Mouse (Mus musculus) stomach, embryonic 16.5 days (tissue): ENCODE measurements at regions not wholly inside any gene's neighbourhood (a gene's known extent, or its start where the extent isn't known, plus 50 kb on each side); places are given as distances from the start of the nearest gene placed in this dataset. TPM values are rescaled to one million over a fixed set of nuclear protein-coding genes. Genes with fewer than 3 reads are reported as not detected.
"Not testable (repeated sequence)": the region's sequence is repeated elsewhere in the genome, so short reads cannot be mapped to it uniquely, and the experiment has no call there.

Experiments used
- ATAC-seq: fragments of 200-750 bp; cut with Nextera tagmentation; 2 replicates; pipeline ENCODE4 v1.8.0; 2017; ENCODE audit warnings: moderate number of reproducible peaks, moderate TSS enrichment; ENCODE audit not compliant: insufficient read depth, low FRiP score
- H3K27ac ChIP-seq: fragments of 300-500 bp; sonication (generic); 2 replicates; pipeline ENCODE4 v1.5.1; 2014; ENCODE audit warnings: low read length
- H3K27me3 ChIP-seq: fragments of 300-500 bp; sonication (generic); 2 replicates; pipeline ENCODE4 v1.6.1; 2014; ENCODE audit warnings: low read length, control low read depth, mixed read lengths; ENCODE audit not compliant: control insufficient read depth, insufficient read depth
- H3K36me3 ChIP-seq: fragments of 300-500 bp; sonication (generic); 2 replicates; pipeline ENCODE4 v1.6.1; 2014; ENCODE audit warnings: low read length; ENCODE audit not compliant: control insufficient read depth, insufficient read depth
- H3K4me1 ChIP-seq: fragments of 300-500 bp; sonication (generic); 2 replicates; pipeline ENCODE4 v1.6.1; 2014; ENCODE audit warnings: low read length, control low read depth, mixed read lengths; ENCODE audit not compliant: control insufficient read depth, insufficient read depth
- H3K4me2 ChIP-seq: fragments of 300-500 bp; sonication (generic); 2 replicates; pipeline ENCODE4 v1.6.1; 2014; ENCODE audit warnings: low read depth, low read length, mixed read lengths
- H3K4me3 ChIP-seq: fragments of 300-500 bp; sonication (generic); replicated peaks from 2 replicates; pipeline ENCODE4 v1.5.1; 2014; ENCODE audit warnings: mild to moderate bottlenecking, low read length
- H3K9ac ChIP-seq: fragments of 300-500 bp; sonication (generic); 2 replicates; pipeline ENCODE4 v1.6.1; 2014; ENCODE audit warnings: low read length
- H3K9me3 ChIP-seq: fragments of 300-500 bp; sonication (generic); replicated peaks from 2 replicates; pipeline ENCODE4 v1.6.1; 2016; ENCODE audit warnings: low read length, control low read depth; ENCODE audit not compliant: control insufficient read depth
- WGBS: fragments of 180-500 bp; shearing (Covaris S2); extraction: QIAGEN DNeasy Blood & Tissue Kit; methylation state at CpG from one replicate; pipeline ENCODE4 v1.1.7; 2014; 5-methylcytosine and 5-hydroxymethylcytosine counted together
- microRNA-seq: library from miRNA; unstranded; fragments of <30 nt; microRNA quantifications from one replicate; pipeline ENCODE4, GENCODE M21; 2016

GRCm38 (mm10) chr14:96676213-96676612 lies 157.3 kb upstream of the Klhl1 start:
- WGBS: 55% methylated on average over 1 of the region's 1 CpGs
- Histone ChIP-seq H3K27me3 (no peaks in the 10 kb centered on the region), H3K4me1 (no peaks in the 10 kb centered on the region), H3K9me3 (no peaks in the 10 kb centered on the region), H3K4me3 (no peak overlapping the region), H3K36me3 (no peaks in the 10 kb centered on the region), H3K4me2 (no peak overlapping the region), H3K9ac (no peak overlapping the region), H3K27ac (no peak overlapping the region)
- ATAC-seq: no peak

GRCm38 (mm10) chr14:96668635-96669034 lies 149.7 kb upstream of the Klhl1 start:
- Histone ChIP-seq H3K4me1 (no peaks in the 10 kb centered on the region), H3K27me3 (no peaks in the 10 kb centered on the region), H3K9ac (no peak overlapping the region), H3K9me3 (no peaks in the 10 kb centered on the region), H3K27ac (no peak overlapping the region), H3K4me2 (no peak overlapping the region), H3K4me3 (no peak overlapping the region), H3K36me3 (no peaks in the 10 kb centered on the region)
- no peak for ATAC-seq
- WGBS: 76% methylated on average over 2 of the region's 2 CpGs

GRCm38 (mm10) chr14:96656500-96656899 lies 137.6 kb upstream of the Klhl1 start:
- Histone ChIP-seq H3K4me2 (no peak overlapping the region), H3K9me3 (no peaks in the 10 kb centered on the region), H3K36me3 (no peaks in the 10 kb centered on the region), H3K4me3 (no peak overlapping the region), H3K9ac (no peak overlapping the region), H3K4me1 (no peaks in the 10 kb centered on the region), H3K27me3 (no peaks in the 10 kb centered on the region), H3K27ac (no peak overlapping the region)
- ATAC-seq: no peak
- WGBS: 92% methylated on average over 1 of the region's 1 CpGs

- no peak for ATAC-seq
- Histone ChIP-seq H3K27ac (no peak overlapping the region), H3K4me2 (no peak overlapping the region), H3K4me3 (no peak overlapping the region), H3K9ac (no peak overlapping the region), H3K27me3 (no peaks in the 10 kb centered on the region), H3K36me3 (no peaks in the 10 kb centered on the region), H3K4me1 (no peaks in the 10 kb centered on the region), H3K9me3 (no peaks in the 10 kb centered on the region)
- 81% methylated on average over 2 of the region's 2 CpGs for WGBS
These were observed 111.4 kb upstream of the Klhl1 start for GRCm38 (mm10) chr14:96630291-96630690.

GRCm38 (mm10) chr14:96606736-96607135 lies 87.8 kb upstream of the Klhl1 start:
- 76% methylated on average over 4 of the region's 4 CpGs for WGBS

GRCm38 (mm10) chr14:96601092-96601491 lies 82.2 kb upstream of the Klhl1 start:
- not testable (repeated sequence) for H3K4me1 ChIP-seq, H3K27me3 ChIP-seq, H3K9me3 ChIP-seq, H3K4me2 ChIP-seq, ATAC-seq, H3K4me3 ChIP-seq, H3K36me3 ChIP-seq, H3K27ac ChIP-seq, H3K9ac ChIP-seq
- 42% methylated on average over 1 of the region's 1 CpGs for WGBS

More at GRCm38 (mm10) chr14:96606736-96607135, 87.8 kb upstream of the Klhl1 start:
- H3K4me1 ChIP-seq: no peaks in the 10 kb centered on the region
- H3K9ac ChIP-seq: no peak overlapping the region
- no peaks in the 10 kb centered on the region for H3K27me3 ChIP-seq
- H3K27ac ChIP-seq: no peak overlapping the region
- no peak for ATAC-seq
- H3K4me3 ChIP-seq: no peak overlapping the region
- no peak overlapping the region for H3K4me2 ChIP-seq
- no peaks in the 10 kb centered on the region for H3K36me3 ChIP-seq
- H3K9me3 ChIP-seq: no peaks in the 10 kb centered on the region

- H3K9me3 ChIP-seq: no peaks in the 10 kb centered on the region
- H3K36me3 ChIP-seq: no peaks in the 10 kb centered on the region
- H3K9ac ChIP-seq: no peak overlapping the region
- H3K4me1 ChIP-seq: no peaks in the 10 kb centered on the region
- no peak for ATAC-seq
- H3K27ac ChIP-seq: no peak overlapping the region
- H3K4me3 ChIP-seq: no peak overlapping the region
- H3K27me3 ChIP-seq: no peaks in the 10 kb centered on the region
- H3K4me2 ChIP-seq: no peak overlapping the region
These were observed 73.1 kb upstream of the Klhl1 start for GRCm38 (mm10) chr14:96592051-96592450.

Small RNAs in the stretch of these regions (microRNA-seq; reads per million reads assigned to microRNA genes)
- not detected for gene Gm27441
